Mouse (Mus musculus) CH12.LX (cell line): ENCODE results near the gene B3gntl1. TPM values are rescaled to one million over a fixed set of nuclear protein-coding genes. Genes with fewer than 3 reads are reported as not detected.

Experiments
- DNase-seq: peaks from one replicate; pipeline ENCODE4 v3.0.0-alpha.2; 2013; ENCODE audit errors: extremely low read depth
- H3K27ac ChIP-seq: 2 replicates; pipeline ENCODE4 v1.5.1; 2012; ENCODE audit warnings: low read depth, mild to moderate bottlenecking, control low read depth, moderate library complexity; ENCODE audit not compliant: insufficient read depth
- H3K27me3 ChIP-seq: replicated peaks from 2 replicates; pipeline ENCODE3; 2012; ENCODE audit warnings: inconsistent platforms
- H3K36me3 ChIP-seq, 2 experiments: replicated peaks in 1 of 2; 2 replicates each; pipeline versions ENCODE3 to v1.6.1; 2012; ENCODE audit warnings: inconsistent platforms in 1 of 2, low read length in 1 of 2, mild to moderate bottlenecking in 1 of 2, mixed read lengths in 1 of 2, moderate library complexity in 1 of 2; ENCODE audit not compliant: control insufficient read depth in 1 of 2, insufficient read depth in 1 of 2
- H3K4me1 ChIP-seq, 2 experiments: 2 replicates each; pipeline ENCODE4 v1.6.1; 2012; ENCODE audit warnings: inconsistent platforms in 1 of 2, moderate library complexity in 1 of 2; ENCODE audit not compliant: insufficient read depth in 2 of 2, control insufficient read depth in 1 of 2
- H3K4me2 ChIP-seq: 2 replicates; pipeline ENCODE4 v1.6.1; 2012; ENCODE audit warnings: low read depth, mild to moderate bottlenecking, control low read depth; ENCODE audit not compliant: poor library complexity, insufficient read depth, severe bottlenecking
- H3K4me3 ChIP-seq, 3 experiments: fragments of 150-350 bp in 1 of 3; sonication (generic) in 1 of 3; replicated peaks in 1 of 3; 2 replicates each; pipeline versions ENCODE3 to v1.5.1; 2011 to 2012; ENCODE audit warnings: low read depth in 2 of 3, low read length in 2 of 3, mild to moderate bottlenecking in 2 of 3, moderate library complexity in 2 of 3, control low read depth in 1 of 3, improper control_type of control experiment in 1 of 3, inconsistent platforms in 1 of 3, mixed read lengths in 1 of 3; ENCODE audit not compliant: poor library complexity in 1 of 3
- H3K79me2 ChIP-seq: replicated peaks from 2 replicates; pipeline ENCODE4 v1.6.1; 2012; ENCODE audit warnings: mild to moderate bottlenecking, moderate library complexity; ENCODE audit not compliant: control insufficient read depth, poor library complexity, insufficient read depth, severe bottlenecking; ENCODE audit errors: extremely low read depth
- H3K9ac ChIP-seq: 2 replicates; pipeline ENCODE4 v1.6.1; 2012; ENCODE audit warnings: low read depth, mild to moderate bottlenecking, control low read depth, moderate library complexity; ENCODE audit not compliant: insufficient read depth
- H3K9me3 ChIP-seq: replicated peaks from 2 replicates; pipeline ENCODE3; 2012; ENCODE audit warnings: low read length, inconsistent platforms, mixed read lengths
- CHD2 ChIP-seq: IDR thresholded peaks from 2 replicates; pipeline ENCODE4 v1.6.1; 2011; ENCODE audit warnings: low read length, improper control_type of control experiment
- CTCF ChIP-seq, 2 experiments: IDR thresholded peaks in 1 of 2; conservative IDR thresholded peaks in 1 of 2; 2 replicates each; pipeline ENCODE4 v1.5.1; 2011 to 2012; ENCODE audit warnings: low read depth in 2 of 2, low read length in 2 of 2, improper control_type of control experiment in 1 of 2, inconsistent platforms in 1 of 2, mild to moderate bottlenecking in 1 of 2, moderate library complexity in 1 of 2
- E2F4 ChIP-seq: IDR thresholded peaks from 2 replicates; pipeline ENCODE4 v1.6.1; 2011; ENCODE audit warnings: low read depth, low read length, improper control_type of control experiment; ENCODE audit not compliant: insufficient replicate concordance
- ELF1 ChIP-seq: IDR thresholded peaks from 2 replicates; pipeline ENCODE4 v1.6.1; 2014; ENCODE audit warnings: low read depth, mild to moderate bottlenecking, inconsistent platforms, low read length, improper control_type of control experiment
- GABPA ChIP-seq: IDR thresholded peaks from 2 replicates; pipeline ENCODE4 v1.6.1; 2012; ENCODE audit warnings: low read depth, low read length, improper control_type of control experiment, inconsistent platforms; ENCODE audit not compliant: insufficient replicate concordance
- JUND ChIP-seq: conservative IDR thresholded peaks from 2 replicates; pipeline ENCODE4 v1.6.1; 2011; ENCODE audit warnings: low read depth, low read length, improper control_type of control experiment
- MAX ChIP-seq: IDR thresholded peaks from 2 replicates; pipeline ENCODE4 v1.6.1; 2011; ENCODE audit warnings: low read length, improper control_type of control experiment
- MAZ ChIP-seq: IDR thresholded peaks from 2 replicates; pipeline ENCODE4 v1.6.1; 2012; ENCODE audit warnings: low read depth, mild to moderate bottlenecking, inconsistent platforms, low read length, improper control_type of control experiment, moderate library complexity
- NELFE ChIP-seq: IDR thresholded peaks from 2 replicates; pipeline ENCODE4 v1.6.1; 2011; ENCODE audit warnings: low read depth, low read length, improper control_type of control experiment
- NRF1 ChIP-seq: IDR thresholded peaks from 2 replicates; pipeline ENCODE4 v1.6.1; 2014; ENCODE audit warnings: low read depth, mild to moderate bottlenecking, inconsistent platforms, low read length, improper control_type of control experiment, moderate library complexity
- RCOR1 ChIP-seq: conservative IDR thresholded peaks from 2 replicates; pipeline ENCODE4 v1.6.1; 2012; ENCODE audit warnings: low read depth, mild to moderate bottlenecking, inconsistent platforms, low read length, improper control_type of control experiment
- USF2 ChIP-seq: conservative IDR thresholded peaks from 2 replicates; pipeline ENCODE4 v1.6.1; 2011; ENCODE audit warnings: low read depth, low read length, improper control_type of control experiment
- ZC3H11A ChIP-seq: IDR thresholded peaks from 2 replicates; pipeline ENCODE4 v1.6.1; 2012; ENCODE audit warnings: low read depth, mild to moderate bottlenecking, inconsistent platforms, low read length, improper control_type of control experiment
- ZMIZ1 ChIP-seq: IDR thresholded peaks from 2 replicates; pipeline ENCODE4 v1.6.1; 2012; ENCODE audit warnings: low read depth, mild to moderate bottlenecking, inconsistent platforms, low read length, improper control_type of control experiment
- dilution Hi-C: fragments of 300-500 bp; cut with MboI; formaldehyde crosslinking; loops from 2 replicates; pipeline ENCODE4 v1.14.3; 2020; ENCODE audit warnings: low sequenced_read_pairs; ENCODE audit not compliant: extremely low pct_unique_long_range_greater_than_20kb, extremely low pct_ligation_motif_present
- in situ Hi-C: fragments of 300-500 bp; cut with MboI; formaldehyde crosslinking; loops from 3 replicates; pipeline ENCODE4 v1.14.3; 2019; ENCODE audit warnings: low sequenced_read_pairs, low pct_ligation_motif_present, low pct_unique_long_range_greater_than_20kb, mixed read lengths
- polyA plus RNA-seq: library from polyadenylated mRNA; unstranded; fragments of >175 nt; gene quantifications from 2 replicates; pipeline ENCODE4 v1.2.1, GENCODE M21; 2012; ENCODE audit warnings: low read depth; ENCODE audit not compliant: insufficient read length
- total RNA-seq, 2 experiments: library from RNA; depleted of rRNA; stranded (reverse); fragments of 300-350 nt in 1 of 2; fragments of >200 nt in 1 of 2; gene quantifications; 2 replicates each; pipeline ENCODE4 v1.2.3; 2012 to 2014

The B3gntl1 gene
- total and polyA plus RNA-seq, 3 experiments, result 7.3 to 10.3 (median 8.7) TPM

- dilution Hi-C loops, result no loop called here
- no peak for DNase-seq
- no peak overlapping the region for H3K9ac ChIP-seq
These were observed 24.3 kb upstream of the B3gntl1 start for GRCm38 (mm10) chr11:121697271-121697670.

GRCm38 (mm10) chr11:121695304-121696064, 22.5 kb upstream of the B3gntl1 start:
- Histone ChIP-seq H3K27me3 (no peaks in the 10 kb centered on the region), H3K9ac (no peak overlapping the region), H3K36me3 (no peaks in the 10 kb centered on the region), H3K79me2 (no peaks in the 10 kb centered on the region), H3K4me2 (no peak overlapping the region), H3K27ac (no peak overlapping the region), H3K4me1 (peaks cover 0 to 15% of the 10 kb centered on the region in 2 experiments; a peak in 2 of 4 replicates), H3K4me3 (no peak overlapping the region), H3K9me3 (no peaks in the 10 kb centered on the region)
- DNase-seq, result peak; percentile 40
- dilution Hi-C loops (no loop called here), in situ Hi-C loops (no loop called here)
- TF ChIP-seq MAZ, result no peak
- TF ChIP-seq CTCF (conservative IDR thresholded peaks at IDR 0.05 in 1 of 2, IDR thresholded peaks at IDR 0.05 in 1 of 2; ENCODE audit: low read depth in 2 of 2, low read length in 2 of 2), result peak in 1 of 2 experiments; percentile 18; a peak in 1 of 4 replicates

More at GRCm38 (mm10) chr11:121697271-121697670, 24.3 kb upstream of the B3gntl1 start:
- Histone ChIP-seq H3K27ac (no peak overlapping the region), H3K79me2 (no peaks in the 10 kb centered on the region), H3K9me3 (no peaks in the 10 kb centered on the region), H3K4me3 (no peak overlapping the region)
- TF ChIP-seq CHD2 (no peak), NELFE (no peak), ZMIZ1 (no peak), ZC3H11A (no peak), MAZ (no peak), GABPA (no peak), NRF1 (no peak), MAX (no peak), RCOR1 (no peak), ELF1 (no peak), E2F4 (no peak)
- TF ChIP-seq, all 38 proteins: peak for 0
- no peaks in the 10 kb centered on the region for H3K36me3 ChIP-seq
- H3K27me3 ChIP-seq, result peaks cover 5% of the 10 kb centered on the region
- no peak overlapping the region for H3K4me2 ChIP-seq
- in situ Hi-C loops, result no loop called here
- H3K4me1 ChIP-seq, result peaks cover 0 to 19% of the 10 kb centered on the region in 2 experiments; a peak in 2 of 4 replicates

GRCm38 (mm10) chr11:121688024-121688423, 15.1 kb upstream of the B3gntl1 start:
- H3K36me3 ChIP-seq, result no peaks in the 10 kb centered on the region
- no peak for DNase-seq
- H3K4me3 ChIP-seq, result no peak overlapping the region

More at GRCm38 (mm10) chr11:121688024-121688423, 15.1 kb upstream of the B3gntl1 start:
- H3K4me1 ChIP-seq, result no peaks in the 10 kb centered on the region
- in situ Hi-C loops (no loop called here), dilution Hi-C loops (no loop called here)
- TF ChIP-seq USF2 (no peak), CTCF (conservative IDR thresholded peaks at IDR 0.05 in 1 of 2, IDR thresholded peaks at IDR 0.05 in 1 of 2; ENCODE audit: low read depth in 2 of 2, low read length in 2 of 2) (no peak), JUND (no peak)
- TF ChIP-seq, all 38 proteins: peak for 0
- no peak overlapping the region for H3K4me2 ChIP-seq
- H3K9me3 ChIP-seq, result no peaks in the 10 kb centered on the region
- H3K27ac ChIP-seq, result no peak overlapping the region
- no peaks in the 10 kb centered on the region for H3K27me3 ChIP-seq
- H3K9ac ChIP-seq, result no peak overlapping the region
- no peaks in the 10 kb centered on the region for H3K79me2 ChIP-seq
